ENCODE assay signal across 18 mouse cellular contexts in the genomic region with DNA sequence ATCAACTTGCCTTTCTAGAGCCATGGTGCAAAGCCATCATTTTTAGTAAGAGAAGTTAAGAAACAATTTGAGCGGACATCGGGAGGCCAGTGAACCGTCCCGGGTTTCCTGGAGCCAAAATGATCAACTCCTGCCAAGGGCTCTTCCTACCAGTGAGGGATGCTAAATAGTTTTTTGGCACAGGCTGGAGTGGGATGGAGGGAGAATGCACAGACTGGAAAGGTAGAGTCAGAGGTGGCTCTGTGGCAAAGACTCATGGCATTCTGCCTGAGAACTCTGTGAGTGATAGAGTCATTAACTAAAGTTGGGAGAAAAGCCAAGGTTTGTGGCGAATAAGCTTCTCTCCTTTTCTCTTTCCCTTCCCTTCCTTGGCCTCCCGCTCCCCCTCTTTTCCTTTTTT. TPM values are rescaled to one million over a fixed set of nuclear protein-coding genes. Genes with fewer than 3 reads are reported as not detected.
DNase-seq lines count a peak whose midpoint lies in the region; ATAC-seq and TF ChIP-seq lines count a peak whose summit lies in the region.
"Had no signal": no experiment of that assay in that cellular context is flagged by ENCODE, and none has a peak within 500 bp of the region (broad histone marks: within the 10 kb centered on the region; RNA-seq: fewer than 3 reads in every experiment).

No protein-coding gene starts in this region.

- 72% methylated on average over 6 of the region's 6 CpGs for WGBS in embryonic facial prominence, embryonic 14.5 days
- 92% methylated on average over 6 of the region's 6 CpGs for WGBS in embryonic facial prominence, embryonic 10.5 days
- WGBS in hindbrain, postnatal 0 days, result 38% methylated on average over 6 of the region's 6 CpGs
- 91% methylated on average over 6 of the region's 6 CpGs for WGBS in hindbrain, embryonic 12.5 days
- 80% methylated on average over 6 of the region's 6 CpGs for WGBS in midbrain, embryonic 14.5 days
- WGBS in midbrain, embryonic 13.5 days, result 88% methylated on average over 6 of the region's 6 CpGs
- WGBS in neural tube, embryonic 15.5 days, result 75% methylated on average over 6 of the region's 6 CpGs
- WGBS in stomach, postnatal 0 days, result 39% methylated on average over 6 of the region's 6 CpGs

- no peak overlapping the region for H3K9ac ChIP-seq in embryonic facial prominence, embryonic 14.5 days (ENCODE audit: low read depth, low read length)
- H3K9ac ChIP-seq in hindbrain, postnatal 0 days (replicated peaks; ENCODE audit: low read length), result no peak overlapping the region
- no peak overlapping the region for H3K9ac ChIP-seq in hindbrain, embryonic 12.5 days
- H3K9ac ChIP-seq in midbrain, embryonic 14.5 days (replicated peaks; ENCODE audit: low read length), result no peak overlapping the region
- no peak overlapping the region for H3K9ac ChIP-seq in midbrain, embryonic 13.5 days (replicated peaks)
- H3K9ac ChIP-seq in neural tube, embryonic 15.5 days (replicated peaks), result no peak overlapping the region
- no peak overlapping the region for H3K9ac ChIP-seq in stomach, postnatal 0 days (ENCODE audit: low read length)
- H3K9ac ChIP-seq: embryonic facial prominence, embryonic 12.5 days; heart, embryonic 13.5 days; liver, embryonic 13.5 days; midbrain, embryonic 12.5 days; neural tube, embryonic 13.5 days had no signal

- H3K4me2 ChIP-seq in embryonic facial prominence, embryonic 14.5 days (ENCODE audit: low read depth, low read length), result no peak overlapping the region
- no peak overlapping the region for H3K4me2 ChIP-seq in hindbrain, postnatal 0 days (ENCODE audit: low read depth, low read length)
- H3K4me2 ChIP-seq in hindbrain, embryonic 12.5 days (replicated peaks), result no peak overlapping the region
- H3K4me2 ChIP-seq in midbrain, embryonic 14.5 days (ENCODE audit: low read length), result no peak overlapping the region
- no peak overlapping the region for H3K4me2 ChIP-seq in midbrain, embryonic 13.5 days (replicated peaks)
- H3K4me2 ChIP-seq in neural tube, embryonic 15.5 days, result no peak overlapping the region
- H3K4me2 ChIP-seq in stomach, postnatal 0 days (replicated peaks; ENCODE audit: low read depth), result no peak overlapping the region
- H3K4me2 ChIP-seq: embryonic facial prominence, embryonic 12.5 days; heart, embryonic 13.5 days; liver, embryonic 13.5 days; midbrain, embryonic 12.5 days; neural tube, embryonic 13.5 days had no signal

- H3K4me1 ChIP-seq in embryonic facial prominence, embryonic 14.5 days (ENCODE audit: control insufficient read depth, insufficient read depth, low read length), result peaks cover 12% of the 10 kb centered on the region
- peaks cover 14% of the 10 kb centered on the region for H3K4me1 ChIP-seq in embryonic facial prominence, embryonic 10.5 days
- H3K4me1 ChIP-seq in hindbrain, postnatal 0 days (ENCODE audit: insufficient read depth, low read length), result no peaks in the 10 kb centered on the region
- peaks cover 3% of the 10 kb centered on the region; the same call in 1 of the 2 replicates for H3K4me1 ChIP-seq in hindbrain, embryonic 12.5 days
- 0 out of 2 replicates have a peak, but pooled peaks cover 3% of the 10 kb centered on the region for H3K4me1 ChIP-seq in midbrain, embryonic 14.5 days (ENCODE audit: control insufficient read depth, insufficient read depth, low read length)
- H3K4me1 ChIP-seq in midbrain, embryonic 13.5 days (replicated peaks), result peaks cover 7% of the 10 kb centered on the region; the same call in 1 of the 2 replicates
- peaks cover 7% of the 10 kb centered on the region for H3K4me1 ChIP-seq in neural tube, embryonic 15.5 days
- H3K4me1 ChIP-seq in stomach, postnatal 0 days (replicated peaks; ENCODE audit: control insufficient read depth, insufficient read depth), result no peaks in the 10 kb centered on the region

- ATAC-seq in embryonic facial prominence, embryonic 14.5 days (ENCODE audit: low read depth), result no peak
- ATAC-seq in hindbrain, postnatal 0 days, result no peak
- no peak for ATAC-seq in hindbrain, embryonic 12.5 days (ENCODE audit: low FRiP score)
- no peak for ATAC-seq in midbrain, embryonic 14.5 days (ENCODE audit: low FRiP score, low TSS enrichment)
- no peak for ATAC-seq in midbrain, embryonic 13.5 days
- ATAC-seq in neural tube, embryonic 15.5 days (ENCODE audit: low FRiP score), result peak; percentile 61; the same call in 1 of the 2 replicates
- ATAC-seq in stomach, postnatal 0 days (ENCODE audit: low FRiP score, low TSS enrichment), result no peak

- DNase-seq in embryonic facial prominence, embryonic 14.5 days (ENCODE audit: low spot score), result peak; percentile 67
- no peak for DNase-seq in embryonic facial prominence, embryonic 10.5 days (ENCODE audit: low spot score)
- peak; percentile 80 for DNase-seq in hindbrain, postnatal 0 days (ENCODE audit: low spot score)
- peak; percentile 50 for DNase-seq in midbrain, embryonic 14.5 days
- DNase-seq in stomach, postnatal 0 days (ENCODE audit: low spot score), result no peak
- DNase-seq: adrenal gland, postnatal 10 days; B cell, adult 2 months; cerebellum, adult 9-11 months; gastrocnemius, postnatal 14 days; liver, embryonic 13.5 days; thymus, postnatal 4 days had no signal

- H3K4me3 ChIP-seq in embryonic facial prominence, embryonic 14.5 days (ENCODE audit: low read depth, low read length), result no peak overlapping the region
- H3K4me3 ChIP-seq in embryonic facial prominence, embryonic 10.5 days, result no peak overlapping the region
- H3K4me3 ChIP-seq in hindbrain, postnatal 0 days (ENCODE audit: low read length), result no peak overlapping the region
- no peak overlapping the region for H3K4me3 ChIP-seq in hindbrain, embryonic 12.5 days
- H3K4me3 ChIP-seq in midbrain, embryonic 14.5 days (replicated peaks; ENCODE audit: low read depth, low read length), result no peak overlapping the region
- H3K4me3 ChIP-seq in midbrain, embryonic 13.5 days (replicated peaks), result no peak overlapping the region
- no peak overlapping the region for H3K4me3 ChIP-seq in neural tube, embryonic 15.5 days (replicated peaks)
- no peak overlapping the region for H3K4me3 ChIP-seq in stomach, postnatal 0 days (ENCODE audit: low read depth, low read length)
- H3K4me3 ChIP-seq: embryonic facial prominence, embryonic 12.5 days; heart, embryonic 13.5 days; liver, embryonic 13.5 days; midbrain, embryonic 12.5 days; neural tube, embryonic 13.5 days had no signal

- no peaks in the 10 kb centered on the region for H3K36me3 ChIP-seq in embryonic facial prominence, embryonic 14.5 days (ENCODE audit: control insufficient read depth, insufficient read depth, low read length)
- H3K36me3 ChIP-seq in embryonic facial prominence, embryonic 10.5 days (replicated peaks), result no peaks in the 10 kb centered on the region
- no peaks in the 10 kb centered on the region for H3K36me3 ChIP-seq in hindbrain, postnatal 0 days (ENCODE audit: insufficient read depth, low read length)
- no peaks in the 10 kb centered on the region for H3K36me3 ChIP-seq in hindbrain, embryonic 12.5 days
- no peaks in the 10 kb centered on the region for H3K36me3 ChIP-seq in midbrain, embryonic 14.5 days (ENCODE audit: control insufficient read depth, insufficient read depth, low read length)
- H3K36me3 ChIP-seq in midbrain, embryonic 13.5 days, result no peaks in the 10 kb centered on the region
- no peaks in the 10 kb centered on the region for H3K36me3 ChIP-seq in neural tube, embryonic 15.5 days
- H3K36me3 ChIP-seq in stomach, postnatal 0 days (ENCODE audit: control insufficient read depth, insufficient read depth, low read length), result no peaks in the 10 kb centered on the region
- H3K36me3 ChIP-seq: embryonic facial prominence, embryonic 12.5 days; heart, embryonic 13.5 days; liver, embryonic 13.5 days; midbrain, embryonic 12.5 days; neural tube, embryonic 13.5 days had no signal

- no peaks in the 10 kb centered on the region for H3K27me3 ChIP-seq in embryonic facial prominence, embryonic 14.5 days (replicated peaks; ENCODE audit: control insufficient read depth, insufficient read depth, low read length)
- no peaks in the 10 kb centered on the region for H3K27me3 ChIP-seq in embryonic facial prominence, embryonic 10.5 days (replicated peaks; ENCODE audit: low read depth, poor library complexity, severe bottlenecking)
- no peaks in the 10 kb centered on the region for H3K27me3 ChIP-seq in hindbrain, postnatal 0 days (ENCODE audit: insufficient read depth, low read length)
- no peaks in the 10 kb centered on the region for H3K27me3 ChIP-seq in hindbrain, embryonic 12.5 days
- no peaks in the 10 kb centered on the region for H3K27me3 ChIP-seq in midbrain, embryonic 14.5 days (ENCODE audit: control insufficient read depth, insufficient read depth, low read length)
- H3K27me3 ChIP-seq in midbrain, embryonic 13.5 days, result no peaks in the 10 kb centered on the region
- H3K27me3 ChIP-seq in neural tube, embryonic 15.5 days (replicated peaks), result no peaks in the 10 kb centered on the region
- no peaks in the 10 kb centered on the region for H3K27me3 ChIP-seq in stomach, postnatal 0 days (ENCODE audit: control insufficient read depth, insufficient read depth, low read length)
- H3K27me3 ChIP-seq: embryonic facial prominence, embryonic 12.5 days; liver, embryonic 13.5 days; midbrain, embryonic 12.5 days; neural tube, embryonic 13.5 days had no signal

- no peak for TF ChIP-seq CTCF in hindbrain, postnatal 0 days (IDR thresholded peaks at IDR 0.05; ENCODE audit: low read depth)
- TF ChIP-seq CTCF in stomach, postnatal 0 days (IDR thresholded peaks at IDR 0.05; ENCODE audit: low read depth), result no peak

- no peaks in the 10 kb centered on the region for H3K9me3 ChIP-seq in embryonic facial prominence, embryonic 14.5 days (ENCODE audit: control insufficient read depth, low read length)
- no peaks in the 10 kb centered on the region for H3K9me3 ChIP-seq in embryonic facial prominence, embryonic 10.5 days
- H3K9me3 ChIP-seq in hindbrain, postnatal 0 days (ENCODE audit: low read length), result no peaks in the 10 kb centered on the region
- no peaks in the 10 kb centered on the region for H3K9me3 ChIP-seq in hindbrain, embryonic 12.5 days (replicated peaks)
- no peaks in the 10 kb centered on the region for H3K9me3 ChIP-seq in midbrain, embryonic 14.5 days (ENCODE audit: control insufficient read depth, low read length)
- H3K9me3 ChIP-seq in midbrain, embryonic 13.5 days, result no peaks in the 10 kb centered on the region
- no peaks in the 10 kb centered on the region for H3K9me3 ChIP-seq in neural tube, embryonic 15.5 days (replicated peaks)
- no peaks in the 10 kb centered on the region for H3K9me3 ChIP-seq in stomach, postnatal 0 days (ENCODE audit: control insufficient read depth, low read length)
- H3K9me3 ChIP-seq: embryonic facial prominence, embryonic 12.5 days; heart, embryonic 13.5 days; liver, embryonic 13.5 days; midbrain, embryonic 12.5 days; neural tube, embryonic 13.5 days had no signal

- TF ChIP-seq EP300 in stomach, postnatal 0 days (optimal IDR thresholded peaks at IDR 0.05), result no peak

- peak overlapping the region; percentile 39; the same call in 1 of the 2 replicates for H3K27ac ChIP-seq in embryonic facial prominence, embryonic 14.5 days (replicated peaks; ENCODE audit: low read depth, low read length)
- no peak overlapping the region for H3K27ac ChIP-seq in embryonic facial prominence, embryonic 10.5 days (replicated peaks)
- H3K27ac ChIP-seq in hindbrain, postnatal 0 days, result no peak overlapping the region
- no peak overlapping the region for H3K27ac ChIP-seq in hindbrain, embryonic 12.5 days
- no peak overlapping the region for H3K27ac ChIP-seq in midbrain, embryonic 14.5 days (replicated peaks; ENCODE audit: low read depth, low read length)
- no peak overlapping the region for H3K27ac ChIP-seq in midbrain, embryonic 13.5 days
- H3K27ac ChIP-seq in neural tube, embryonic 15.5 days (replicated peaks), result no peak overlapping the region
- H3K27ac ChIP-seq in stomach, postnatal 0 days (replicated peaks), result no peak overlapping the region
- H3K27ac ChIP-seq: heart, embryonic 13.5 days; liver, embryonic 13.5 days; midbrain, embryonic 12.5 days; neural tube, embryonic 13.5 days had no signal

RNA-seq across cellular contexts. Expression of a gene that starts 33.6 kb away (rescaled TPM):
- 10.3 and 10.5 TPM in 2 replicates for polyA plus RNA-seq in embryonic facial prominence, embryonic 14.5 days (2014; fragmentation: Nextera tagmentation; extraction: Ambion mirVana)
- polyA plus RNA-seq in embryonic facial prominence, embryonic 10.5 days (2016; fragmentation: Nextera tagmentation; extraction: Ambion mirVana), result 6.1 and 7.0 TPM in 2 replicates
- 21.9 and 22.0 TPM in 2 replicates for total RNA-seq in hindbrain, postnatal 0 days (2014; rRNA removed)
- 7.7 and 8.0 TPM in 2 replicates for polyA plus RNA-seq in hindbrain, postnatal 0 days (2015; fragmentation: Nextera tagmentation; extraction: Ambion mirVana)
- polyA plus RNA-seq in hindbrain, embryonic 12.5 days (2016; fragmentation: Nextera tagmentation; extraction: Ambion mirVana), result 6.7 and 8.0 TPM in 2 replicates
- 4.7 and 5.0 TPM in 2 replicates for polyA plus RNA-seq in midbrain, embryonic 14.5 days (2014; fragmentation: Nextera tagmentation; extraction: Ambion mirVana)
- polyA plus RNA-seq in midbrain, embryonic 13.5 days (2015; fragmentation: Nextera tagmentation; extraction: Ambion mirVana), result 3.8 and 7.4 TPM in 2 replicates
- 6.8 and 9.8 TPM in 2 replicates for polyA plus RNA-seq in neural tube, embryonic 15.5 days (2015; fragmentation: Nextera tagmentation; extraction: Ambion mirVana)
- 5.4 and 5.5 TPM in 2 replicates for polyA plus RNA-seq in stomach, postnatal 0 days (2015; fragmentation: Nextera tagmentation; extraction: Ambion mirVana)

Comparison
In these comparisons a context has a peak if more than half of its experiments do, and no peak if none do; other contexts are left out.
1. DNase-seq: peak in embryonic facial prominence, embryonic 14.5 days (single experiment), hindbrain, postnatal 0 days (single experiment) and midbrain, embryonic 14.5 days (single experiment); none in embryonic facial prominence, embryonic 10.5 days (single experiment) and stomach, postnatal 0 days (single experiment).